Mouse (Mus musculus) urinary bladder, adult 18-20 months (tissue): ENCODE results near the gene Ube2d3.
"Not testable (repeated sequence)": the region's sequence is repeated elsewhere in the genome, so short reads cannot be mapped to it uniquely, and the experiment has no call there.

Experiments used
- DNase-seq, 2 experiments: peaks; one replicate each; pipeline ENCODE4 v3.0.0; 2022; ENCODE audit warnings: low spot score in 2 of 2, mixed read lengths in 2 of 2

Gene Ube2d3

DNA sequence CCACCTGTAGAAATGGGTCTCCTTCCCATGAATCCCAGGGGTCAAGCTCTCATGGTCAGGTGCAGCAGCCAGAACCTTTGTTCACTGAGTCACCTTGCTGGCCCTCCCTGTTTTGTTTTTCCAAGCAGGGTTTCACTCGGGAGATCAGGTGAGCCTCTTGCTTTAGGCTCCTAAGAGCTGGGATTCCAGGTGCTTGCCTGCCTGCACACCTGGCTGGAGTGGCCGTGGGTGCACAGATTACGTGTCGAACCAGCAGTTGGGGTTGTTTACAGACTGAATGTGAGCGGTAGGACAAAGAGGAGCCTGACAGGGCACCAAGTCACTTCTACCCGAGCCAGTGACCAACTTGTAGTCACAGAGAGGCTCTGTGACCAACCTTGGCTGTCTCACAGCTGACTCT, 53.2 kb downstream of the Ube2d3 start:
- DNase-seq: no peak

DNA sequence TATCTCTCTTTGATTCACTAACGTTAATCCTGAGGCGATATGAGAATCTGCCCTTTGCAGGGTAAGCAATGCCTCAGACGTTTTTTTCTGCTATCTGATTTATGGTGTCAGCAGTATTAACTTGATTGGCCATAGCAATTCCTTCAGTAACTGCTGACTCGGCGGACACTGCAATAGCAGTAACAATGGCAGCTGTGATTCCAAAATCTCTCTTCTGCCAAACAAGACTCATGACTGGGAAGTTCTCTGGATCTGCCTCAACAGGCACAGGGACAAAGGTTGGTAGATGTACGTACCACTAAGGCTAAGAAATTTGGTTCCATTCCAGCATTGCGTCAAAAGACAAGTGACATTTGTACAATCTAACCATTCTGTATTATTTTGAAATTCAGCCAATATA, 55.4 kb downstream of the Ube2d3 start:
- DNase-seq: not testable (repeated sequence)

GRCm38 (mm10) chr3:135497956-135498355, 60.0 kb downstream of the Ube2d3 start:
- not testable (repeated sequence) for DNase-seq

DNA sequence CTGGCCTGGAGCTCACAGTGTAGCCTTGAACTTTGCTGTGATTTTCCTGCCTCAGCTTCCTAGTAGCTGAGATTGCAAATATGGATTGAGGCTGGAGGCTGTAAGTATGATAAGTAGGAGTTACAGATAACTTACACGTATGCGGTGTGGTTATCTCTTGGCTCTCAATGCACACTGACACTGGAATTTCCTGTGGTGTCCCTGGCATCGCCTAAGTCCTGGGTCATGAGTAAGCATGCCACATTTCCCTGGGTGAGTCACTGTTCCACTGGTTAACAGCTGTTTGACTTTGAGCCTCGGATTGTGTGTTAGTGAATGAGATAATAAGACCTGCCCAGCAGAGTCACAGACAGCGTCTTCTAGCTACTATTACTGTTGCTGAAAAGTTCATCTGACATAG, 60.9 kb downstream of the Ube2d3 start:
- DNase-seq: no peak

GRCm38 (mm10) chr3:135503160-135503559, 65.2 kb downstream of the Ube2d3 start:
- no peak for DNase-seq

- peak; percentile 48 to 70 for DNase-seq
Measured at GRCm38 (mm10) chr3:135505369-135505909, 67.5 kb downstream of the Ube2d3 start.

DNA sequence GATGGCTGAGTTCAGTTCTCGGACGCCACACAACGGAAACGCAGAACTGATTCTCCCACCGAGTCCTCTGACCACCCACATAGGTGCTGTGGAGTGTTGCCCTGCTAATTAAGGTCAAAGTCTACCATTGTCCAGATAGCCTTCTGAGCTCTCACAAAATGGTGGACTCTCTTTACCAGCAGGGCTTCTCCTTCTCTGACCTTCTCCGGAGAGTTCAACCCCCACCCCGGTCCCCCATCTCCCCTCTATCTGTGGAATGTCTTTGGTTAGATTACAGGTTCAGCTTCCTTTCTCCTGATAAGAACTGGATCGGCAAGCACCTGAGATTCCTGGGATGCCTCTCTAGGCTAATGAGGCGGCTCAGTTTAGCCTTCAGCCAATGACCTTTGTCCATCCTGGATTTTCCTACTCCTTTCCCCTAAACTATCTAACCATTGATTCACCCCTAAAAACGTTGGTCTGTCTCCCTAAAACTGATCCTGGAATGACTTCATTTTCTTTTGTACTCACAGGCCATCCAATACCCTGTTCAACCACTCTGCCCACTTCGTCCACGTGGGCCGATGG, 68.0 kb downstream of the Ube2d3 start:
- no peak for DNase-seq

GRCm38 (mm10) chr3:135507506-135507905, 69.6 kb downstream of the Ube2d3 start:
- DNase-seq: no peak

GRCm38 (mm10) chr3:135508191-135508590, 70.2 kb downstream of the Ube2d3 start:
- DNase-seq: no peak

- no peak for DNase-seq
Measured at GRCm38 (mm10) chr3:135510372-135510771, 72.4 kb downstream of the Ube2d3 start.

DNA sequence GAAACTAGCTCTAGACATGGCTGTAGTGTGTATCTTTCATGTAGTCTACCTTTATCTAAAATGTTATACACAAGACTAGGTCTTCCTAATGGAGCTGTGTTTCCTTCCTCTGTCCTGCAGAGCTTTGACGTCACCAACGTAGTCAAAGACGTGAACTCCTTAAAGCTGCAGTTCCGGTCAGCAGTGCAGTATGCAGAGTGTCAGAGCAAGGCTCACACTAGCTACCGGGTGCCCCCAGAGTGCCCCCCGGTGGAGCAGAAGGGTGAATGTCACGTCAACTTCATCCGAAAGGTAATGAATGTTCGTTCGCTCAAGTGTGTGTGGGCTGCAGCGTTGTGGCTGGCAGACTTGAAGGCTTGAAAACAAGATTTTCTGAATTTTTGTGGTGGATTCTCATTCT, 73.7 kb downstream of the Ube2d3 start:
- no peak for DNase-seq

GRCm38 (mm10) chr3:135513270-135513669, 75.3 kb downstream of the Ube2d3 start:
- no peak for DNase-seq

- DNase-seq: no peak
Measured at GRCm38 (mm10) chr3:135513800-135514425, 76.0 kb downstream of the Ube2d3 start.

GRCm38 (mm10) chr3:135515246-135515645, 77.3 kb downstream of the Ube2d3 start:
- DNase-seq: no peak

- DNase-seq: no peak
Measured at GRCm38 (mm10) chr3:135516891-135517290, 78.9 kb downstream of the Ube2d3 start.
